Mouse (Mus musculus) megakaryocyte progenitor cell, adult 5-6 weeks (primary cell): ENCODE measurements at regions not wholly inside any gene's neighbourhood (a gene's known extent, or its start where the extent isn't known, plus 50 kb on each side); places are given as distances from the start of the nearest gene placed in this dataset.
"Not testable (repeated sequence)": the region's sequence is repeated elsewhere in the genome, so short reads cannot be mapped to it uniquely, and the experiment has no call there.

ENCODE experiments used
- ATAC-seq: replicated peaks from 2 replicates; pipeline ENCODE4 v1.8.0; 2016; ENCODE audit warnings: mild to moderate bottlenecking, moderate TSS enrichment, inconsistent platforms; ENCODE audit not compliant: poor library complexity

DNA sequence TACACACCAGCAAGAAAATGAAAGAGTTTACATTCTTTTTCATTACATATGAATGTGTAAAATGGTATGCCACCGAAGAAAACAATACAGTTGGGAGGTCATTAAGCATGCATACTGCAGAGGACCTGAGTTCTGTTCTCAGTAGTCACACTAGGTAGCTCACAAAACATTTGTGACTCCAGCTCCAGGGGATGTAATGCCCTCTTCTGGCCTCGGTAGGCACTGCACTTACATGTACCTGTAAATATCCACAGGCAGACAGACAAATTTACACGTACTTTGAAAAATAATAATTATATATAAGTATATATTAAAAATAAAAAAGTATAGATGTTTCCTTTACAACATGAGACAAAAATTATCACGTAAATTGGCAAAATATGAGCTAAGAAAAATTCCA is 342.3 kb upstream of the Gm28363 start:
- ATAC-seq: no peak

DNA sequence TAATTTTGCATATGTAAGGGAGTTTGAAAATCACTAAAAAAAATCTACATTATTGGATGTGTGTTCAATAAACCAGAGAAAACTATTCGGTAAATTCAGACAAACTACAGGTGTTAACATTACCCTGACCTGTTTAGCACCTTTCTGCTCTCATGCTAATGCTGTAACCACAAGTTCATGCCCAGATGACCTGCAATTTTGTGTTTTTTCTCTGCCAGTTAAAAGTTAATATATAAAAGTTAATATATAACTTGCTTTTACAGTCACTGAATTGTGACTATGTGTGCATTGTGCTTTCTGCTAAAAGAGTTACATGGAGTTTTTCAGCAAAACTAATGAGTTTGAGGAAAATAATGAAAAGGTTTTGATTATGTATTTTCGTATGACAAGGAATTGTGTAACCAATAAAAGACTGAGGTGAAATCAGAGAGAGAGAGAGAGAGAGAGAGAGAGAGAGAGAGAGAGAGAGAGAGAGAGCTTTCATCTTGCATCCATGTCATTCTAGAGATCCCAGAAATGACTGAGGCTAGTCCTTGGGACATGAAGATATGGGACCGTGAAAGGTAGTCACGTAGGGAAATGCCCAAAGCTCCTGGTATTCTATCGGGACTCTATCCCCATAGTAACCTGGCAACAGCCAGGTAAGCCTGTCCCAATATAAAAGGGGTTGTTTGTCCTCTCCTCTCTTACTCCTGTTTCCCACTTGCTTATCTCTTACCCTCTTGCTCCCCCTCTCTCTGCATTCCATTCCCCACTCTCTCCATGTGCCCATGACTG is 340.3 kb upstream of the Gm28363 start:
- ATAC-seq: no peak

DNA sequence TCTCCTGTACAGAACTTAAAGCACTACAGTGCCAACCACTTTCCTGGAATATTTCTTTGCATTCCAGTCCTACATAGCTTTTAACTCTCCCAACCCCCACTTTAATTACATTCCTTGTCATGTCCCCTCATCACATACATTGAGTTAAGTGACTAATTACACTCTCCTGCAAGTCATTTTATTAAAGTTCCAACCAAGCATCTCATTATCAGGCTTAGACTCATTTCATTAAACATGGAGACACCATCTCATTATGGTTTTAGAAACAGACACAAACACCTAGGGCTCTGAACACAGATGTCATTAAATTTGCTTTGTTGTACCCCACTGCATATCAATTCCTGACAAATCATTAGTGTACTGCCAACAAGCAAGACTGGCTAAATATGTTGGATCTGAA is 332.9 kb upstream of the Gm28363 start:
- no peak for ATAC-seq

DNA sequence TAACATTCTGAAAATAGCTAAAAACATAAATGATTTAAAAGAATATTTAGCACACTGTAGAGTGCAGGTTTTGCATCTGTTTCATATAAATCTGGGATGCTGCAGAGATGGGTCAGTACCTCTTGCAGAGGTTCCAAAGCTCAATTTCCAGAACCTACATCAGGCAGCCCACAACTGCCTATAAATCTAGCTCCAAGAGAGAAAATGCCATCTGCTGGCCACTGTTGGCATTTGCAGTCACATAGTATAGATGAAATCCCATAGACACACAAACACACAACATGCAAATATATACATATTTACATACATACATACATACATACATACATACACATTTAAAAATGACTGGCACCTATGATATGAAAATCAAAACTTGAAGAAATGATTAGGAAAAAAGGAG is 284.6 kb upstream of the Gm28363 start:
- ATAC-seq: no peak

DNA sequence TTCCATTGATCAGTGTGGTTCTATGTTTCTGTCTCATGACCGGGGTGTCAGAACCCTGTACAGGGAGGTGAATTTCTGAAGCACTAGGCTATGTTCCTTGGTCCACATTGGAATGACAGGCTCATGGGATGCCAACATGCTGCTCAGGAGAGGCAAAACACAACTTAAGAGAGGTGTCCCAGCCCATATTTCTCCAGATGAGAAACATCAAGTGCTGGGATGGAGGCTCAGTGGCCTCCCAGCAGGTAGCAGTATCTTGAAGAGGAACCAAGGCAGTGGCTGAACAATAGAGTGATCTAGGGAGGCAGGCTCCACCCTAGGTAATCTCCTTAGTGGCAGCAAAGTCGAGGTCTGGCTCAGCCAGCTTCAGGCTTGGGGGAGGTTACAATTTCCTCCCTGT is 239.2 kb upstream of the Gm28363 start:
- ATAC-seq: no peak

DNA sequence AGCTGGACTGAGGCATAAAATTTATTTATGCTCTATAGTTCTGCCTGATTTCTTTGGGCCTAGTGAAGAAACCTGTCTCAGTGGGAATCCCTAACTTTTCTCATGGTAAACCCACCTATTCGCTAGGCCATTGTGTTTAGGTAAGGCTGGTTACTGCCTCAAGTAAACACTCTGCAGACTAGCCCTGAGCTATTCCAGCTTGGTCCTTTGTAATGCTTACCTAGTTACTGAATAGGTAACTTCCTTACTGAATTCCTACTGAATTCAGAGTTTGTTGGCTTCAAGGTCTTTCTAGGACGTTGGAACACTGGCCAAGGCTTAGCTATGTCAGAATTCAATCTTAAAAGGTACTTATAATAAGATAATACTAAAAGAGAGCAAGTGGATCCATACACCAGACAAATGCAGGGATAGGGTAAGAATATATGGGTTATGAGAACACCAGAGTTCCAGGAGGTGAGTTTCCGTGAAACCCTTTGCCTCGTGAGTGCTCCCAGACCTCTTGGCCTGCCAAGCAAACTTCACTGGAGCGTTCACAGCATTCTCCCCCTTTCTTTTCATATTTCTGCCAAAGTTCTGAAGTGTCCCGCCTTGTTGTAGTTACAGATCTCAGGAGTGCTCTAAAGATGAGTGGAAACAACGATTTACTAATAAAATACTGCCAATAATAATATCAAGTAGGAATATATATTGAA is 238.6 kb upstream of the Gm28363 start:
- not testable (repeated sequence) for ATAC-seq

DNA sequence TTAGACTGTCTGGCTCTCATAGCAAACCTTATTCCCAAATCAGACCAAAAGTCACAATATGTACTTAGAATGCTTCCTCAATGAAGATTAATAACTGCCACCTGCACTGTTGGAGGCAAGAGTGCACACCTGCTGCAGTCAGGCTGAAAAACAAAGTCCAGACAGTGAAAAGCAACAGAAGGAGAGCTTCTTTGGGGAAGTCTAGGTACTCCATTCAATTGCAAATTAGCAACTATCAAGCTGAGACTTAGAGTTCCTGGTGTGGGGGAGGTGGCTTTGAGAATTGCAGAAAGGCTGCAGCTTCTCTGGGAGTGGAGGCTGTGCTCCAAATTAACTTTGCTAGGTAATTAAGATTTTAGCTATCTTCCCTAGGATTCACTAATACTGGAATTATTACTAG is 237.8 kb upstream of the Gm28363 start:
- ATAC-seq: not testable (repeated sequence)

DNA sequence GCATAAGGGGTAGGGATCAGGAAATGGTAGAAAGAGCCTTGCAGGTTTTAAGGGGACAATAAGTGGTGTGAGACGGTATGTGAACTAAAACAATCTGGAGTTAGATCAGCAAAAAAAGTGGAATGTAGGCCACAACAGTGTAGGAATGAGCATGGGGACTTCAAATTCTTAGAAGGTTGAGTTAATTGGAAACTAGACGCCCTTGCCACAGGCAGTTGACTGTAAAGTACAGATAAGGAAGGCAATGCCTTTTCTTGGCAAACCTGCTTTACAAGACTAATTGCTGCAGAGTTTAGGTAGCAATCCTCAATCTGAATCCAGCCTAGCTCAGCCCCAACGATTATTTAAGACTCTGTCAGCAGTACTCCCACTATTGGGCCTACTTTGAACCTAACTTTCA is 206.8 kb upstream of the Gm28363 start:
- no peak for ATAC-seq

DNA sequence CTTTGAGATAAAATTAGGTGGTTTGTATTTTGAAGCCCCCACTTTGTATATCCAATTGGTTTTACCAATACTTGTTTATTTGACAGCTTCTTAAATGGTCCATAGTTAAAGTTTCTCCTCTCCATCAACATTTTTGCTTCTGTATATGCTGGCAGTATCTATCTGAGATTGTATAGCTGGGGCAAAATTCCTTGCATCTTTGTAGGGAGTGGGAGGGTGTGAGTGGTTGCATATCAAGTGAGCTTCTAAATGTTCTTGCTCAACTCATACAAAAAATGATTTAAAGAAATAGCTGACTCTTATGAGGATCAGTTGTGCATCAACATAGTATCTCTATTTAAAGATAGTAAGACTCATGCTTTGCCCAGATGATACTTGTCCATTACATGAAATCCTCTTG is 199.9 kb upstream of the Gm28363 start:
- no peak for ATAC-seq

DNA sequence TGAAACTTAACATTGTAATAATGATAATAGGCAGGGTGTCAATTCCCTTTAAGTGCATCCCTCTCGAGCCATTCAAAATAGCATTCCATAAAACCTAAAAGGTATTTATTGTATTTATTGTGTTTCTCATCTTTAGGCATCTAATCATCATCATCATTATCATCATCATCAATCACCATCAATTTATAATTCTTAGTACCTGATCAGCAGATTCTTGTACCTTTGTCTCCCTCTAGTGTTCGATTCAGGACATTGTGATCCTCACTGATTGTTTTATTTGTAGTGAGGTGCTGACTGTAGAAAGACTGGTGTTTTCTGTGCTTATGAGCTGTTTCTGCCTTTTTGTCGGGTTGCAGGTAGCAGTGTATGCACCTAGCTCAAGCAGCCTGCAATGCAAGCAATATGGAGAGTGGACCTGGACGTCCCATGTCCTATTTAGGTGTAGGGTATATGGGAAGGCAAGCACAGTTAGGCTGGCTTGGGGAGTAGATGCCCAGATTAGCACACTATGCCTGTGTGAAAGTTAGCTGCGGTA is 177.4 kb upstream of the Gm28363 start:
- ATAC-seq: peak; percentile 42; the same call in 1 of the 2 replicates
